Mouse (Mus musculus) heart, embryonic 11.5 days (tissue): ENCODE measurements around the gene Olfr370. TPM values are rescaled to one million over a fixed set of nuclear protein-coding genes. Genes with fewer than 3 reads are reported as not detected.
A peak's percentile ranks its signal among the peaks of the same experiment; 100 is the strongest.
"Not testable (repeated sequence)": the region's sequence is repeated elsewhere in the genome, so short reads cannot be mapped to it uniquely, and the experiment has no call there.

ENCODE experiments used
- ATAC-seq: fragments of 200-750 bp; cut with Nextera tagmentation; replicated peaks from 2 replicates; pipeline ENCODE4 v1.8.0; 2017; ENCODE audit warnings: moderate library complexity; ENCODE audit not compliant: insufficient number of reproducible peaks, low FRiP score, low TSS enrichment
- H3K27ac ChIP-seq: fragments of 300-500 bp; sonication (generic); 2 replicates; pipeline ENCODE4 v1.5.1; 2014; ENCODE audit warnings: mild to moderate bottlenecking, low read depth, low read length
- H3K27me3 ChIP-seq: fragments of 300-500 bp; sonication (generic); 2 replicates; pipeline ENCODE4 v1.6.1; 2014; ENCODE audit warnings: mild to moderate bottlenecking, low read length, mixed read lengths; ENCODE audit not compliant: control insufficient read depth, insufficient read depth
- H3K36me3 ChIP-seq: fragments of 300-500 bp; sonication (generic); 2 replicates; pipeline ENCODE4 v1.6.1; 2014; ENCODE audit warnings: mild to moderate bottlenecking, low read length, moderate library complexity, mixed read lengths; ENCODE audit not compliant: control insufficient read depth, insufficient read depth
- H3K4me1 ChIP-seq: fragments of 300-500 bp; sonication (generic); 2 replicates; pipeline ENCODE4 v1.6.1; 2014; ENCODE audit warnings: low read length; ENCODE audit not compliant: control insufficient read depth, insufficient read depth
- H3K4me2 ChIP-seq: fragments of 300-500 bp; sonication (generic); 2 replicates; pipeline ENCODE4 v1.6.1; 2014; ENCODE audit warnings: mild to moderate bottlenecking, moderate library complexity
- H3K4me3 ChIP-seq: fragments of 300-500 bp; sonication (generic); 2 replicates; pipeline ENCODE4 v1.5.1; 2014; ENCODE audit warnings: low read depth, low read length
- H3K9ac ChIP-seq: fragments of 300-500 bp; sonication (generic); 2 replicates; pipeline ENCODE4 v1.6.1; 2014; ENCODE audit warnings: mild to moderate bottlenecking, low read depth, low read length, moderate library complexity
- H3K9me3 ChIP-seq: fragments of 300-500 bp; sonication (generic); replicated peaks from 2 replicates; pipeline ENCODE4 v1.6.1; 2016; ENCODE audit warnings: low read length; ENCODE audit not compliant: control insufficient read depth
- WGBS: fragments of 180-500 bp; shearing (Covaris S2); extraction: QIAGEN DNeasy Blood & Tissue Kit; methylation state at CpG from one replicate; pipeline ENCODE4 v1.1.7; 2014; ENCODE audit not compliant: insufficient replicate concordance; 5-methylcytosine and 5-hydroxymethylcytosine counted together
- polyA plus RNA-seq: library from polyadenylated mRNA; unstranded; fragments of >200 nt; fragmentation: Nextera tagmentation; extraction: Ambion mirVana; gene quantifications from 2 replicates; pipeline ENCODE4 v1.2.1, GENCODE M21; 2014

Olfr370 gene
- polyA plus RNA-seq, 1 experiment from 2014 or later: not detected

- Histone ChIP-seq H3K9me3 (no peaks in the 10 kb centered on the region), H3K27ac (peak within 1 kb of the TSS; percentile 80), H3K9ac (peak within 1 kb of the TSS; percentile 84), H3K4me1 (peaks cover 12% of the 10 kb centered on the region), H3K4me2 (peak within 1 kb of the TSS; percentile 93), H3K4me3 (peak within 1 kb of the TSS; percentile 82), H3K36me3 (peaks cover 10% of the 10 kb centered on the region), H3K27me3 (no peaks in the 10 kb centered on the region)
- ATAC-seq: peak; percentile 78
- WGBS: under 1% methylated on average over 48 of the region's 48 CpGs
These were observed 31.2 kb downstream of the Olfr370 start, which contains the start of gene Ndufb7 for GRCm38 (mm10) chr8:83566469-83567395. Gene Ndufb7, plus strand, starts transcription at chr8:83566671.

GRCm38 (mm10) chr8:83567668-83568067, 32.1 kb downstream of the Olfr370 start:
- no peaks in the 10 kb centered on the region for H3K9me3 ChIP-seq
- H3K27ac ChIP-seq: no peak overlapping the region
- H3K4me1 ChIP-seq: peaks cover 12% of the 10 kb centered on the region
- ATAC-seq: no peak
- no peaks in the 10 kb centered on the region for H3K27me3 ChIP-seq
- peak overlapping the region; percentile 82 for H3K4me3 ChIP-seq
- 52% methylated on average over 3 of the region's 3 CpGs for WGBS
- H3K9ac ChIP-seq: peak overlapping the region; percentile 84
- H3K36me3 ChIP-seq: peaks cover 15% of the 10 kb centered on the region
- H3K4me2 ChIP-seq: peak overlapping the region; percentile 93

DNA sequence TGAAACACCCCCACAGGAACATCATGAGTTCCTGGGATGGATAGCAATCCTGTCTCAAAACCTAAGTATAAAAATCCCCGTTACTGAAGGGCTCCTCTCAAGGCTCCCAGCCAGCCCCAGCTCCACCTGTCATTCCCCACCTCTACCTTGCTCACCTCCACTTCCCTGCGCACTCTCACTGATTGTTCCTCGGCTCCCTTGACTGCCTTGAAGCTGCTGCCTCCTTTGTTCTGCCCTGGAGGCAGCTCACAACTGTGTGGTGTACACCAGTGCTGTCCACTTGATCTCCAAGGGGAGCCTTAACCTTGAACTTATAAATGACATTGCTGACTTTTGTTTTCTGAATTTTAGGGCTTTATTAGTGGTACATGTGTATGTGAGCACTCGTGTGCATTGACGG, 32.5 kb downstream of the Olfr370 start:
- Histone ChIP-seq H3K27ac (no peak overlapping the region), H3K4me3 (no peak overlapping the region), H3K9me3 (no peaks in the 10 kb centered on the region), H3K4me1 (peaks cover 13% of the 10 kb centered on the region), H3K27me3 (no peaks in the 10 kb centered on the region), H3K9ac (no peak overlapping the region), H3K36me3 (peaks cover 16% of the 10 kb centered on the region), H3K4me2 (no peak overlapping the region; the same call in 1 of the 2 replicates)
- no peak for ATAC-seq
- 72% methylated on average over 5 of the region's 5 CpGs for WGBS

GRCm38 (mm10) chr8:83568755-83569154, 33.2 kb downstream of the Olfr370 start:
- peaks cover 17% of the 10 kb centered on the region for H3K36me3 ChIP-seq
- H3K4me1 ChIP-seq: peaks cover 19% of the 10 kb centered on the region
- no peak overlapping the region for H3K4me3 ChIP-seq
- no peak overlapping the region; the same call in 1 of the 2 replicates for H3K4me2 ChIP-seq
- H3K27me3 ChIP-seq: no peaks in the 10 kb centered on the region
- no peaks in the 10 kb centered on the region for H3K9me3 ChIP-seq
- no peak for ATAC-seq
- WGBS: 74% methylated on average over 5 of the region's 5 CpGs
- no peak overlapping the region for H3K9ac ChIP-seq
- no peak overlapping the region for H3K27ac ChIP-seq

DNA sequence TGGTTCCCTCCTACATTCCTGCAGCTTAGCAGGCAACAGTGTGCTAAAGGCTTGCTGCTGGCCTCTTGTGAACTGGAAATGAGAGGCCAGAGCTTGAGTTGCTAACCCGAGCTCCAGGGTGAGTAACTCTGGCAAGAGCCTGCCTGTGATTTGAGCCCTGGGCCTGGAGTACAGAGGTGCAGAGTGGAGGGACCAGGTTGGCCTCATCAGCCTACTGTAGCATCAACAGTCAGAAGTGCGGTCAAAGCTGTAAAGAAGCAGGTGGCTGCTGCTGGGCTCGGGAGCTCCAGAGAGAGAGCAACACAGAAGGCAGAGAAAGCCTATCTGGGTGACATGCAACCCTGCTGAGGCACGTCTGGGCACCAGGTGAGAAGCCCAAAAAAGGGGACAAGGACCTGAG, 33.6 kb downstream of the Olfr370 start:
- Histone ChIP-seq H3K36me3 (peaks cover 17% of the 10 kb centered on the region), H3K4me1 (peaks cover 23% of the 10 kb centered on the region), H3K4me2 (no peak overlapping the region), H3K27ac (no peak overlapping the region), H3K4me3 (no peak overlapping the region), H3K9ac (no peak overlapping the region), H3K27me3 (no peaks in the 10 kb centered on the region), H3K9me3 (no peaks in the 10 kb centered on the region)
- 74% methylated on average over 4 of the region's 4 CpGs for WGBS
- no peak for ATAC-seq

GRCm38 (mm10) chr8:83570272-83571000, 34.9 kb downstream of the Olfr370 start:
- 86% methylated on average over 12 of the region's 15 CpGs for WGBS
- H3K9ac ChIP-seq: no peak overlapping the region
- ATAC-seq: no peak

DNA sequence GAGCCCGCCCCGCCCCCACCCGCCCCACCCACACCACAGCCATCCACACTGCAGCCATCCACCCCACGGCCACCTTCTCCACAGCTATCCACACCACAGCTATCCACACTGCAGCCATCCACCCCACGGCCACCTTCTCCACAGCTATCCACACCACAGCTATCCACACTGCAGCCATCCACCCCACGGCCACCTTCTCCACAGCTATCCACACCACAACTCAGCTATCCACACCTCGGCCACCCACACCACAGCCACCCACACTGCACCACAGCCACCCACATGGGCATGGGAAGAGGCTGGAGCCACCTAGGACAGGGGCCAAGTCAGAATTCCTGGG, 35.4 kb downstream of the Olfr370 start:
- ATAC-seq, H3K4me3 ChIP-seq: not testable (repeated sequence)
- H3K4me1 ChIP-seq: peaks cover 41% of the 10 kb centered on the region

More at GRCm38 (mm10) chr8:83570272-83571000, 34.9 kb downstream of the Olfr370 start:
- H3K27me3 ChIP-seq: no peaks in the 10 kb centered on the region
- peaks cover 17% of the 10 kb centered on the region for H3K36me3 ChIP-seq
- no peaks in the 10 kb centered on the region for H3K9me3 ChIP-seq
- H3K4me3 ChIP-seq: no peak overlapping the region
- peaks cover 36% of the 10 kb centered on the region for H3K4me1 ChIP-seq
- H3K27ac ChIP-seq: no peak overlapping the region
- H3K4me2 ChIP-seq: no peak overlapping the region

GRCm38 (mm10) chr8:83571791-83572190, 36.2 kb downstream of the Olfr370 start:
- H3K4me1 ChIP-seq: peaks cover 49% of the 10 kb centered on the region
- peaks cover 17% of the 10 kb centered on the region for H3K36me3 ChIP-seq
- ATAC-seq: no peak

More for the DNA sequence above, 35.4 kb downstream of the Olfr370 start:
- not testable (repeated sequence) for H3K27ac ChIP-seq, H3K27me3 ChIP-seq, H3K9ac ChIP-seq, H3K4me2 ChIP-seq, H3K9me3 ChIP-seq
- H3K36me3 ChIP-seq: peaks cover 17% of the 10 kb centered on the region
- 87% methylated on average over 2 of the region's 7 CpGs for WGBS

More at GRCm38 (mm10) chr8:83571791-83572190, 36.2 kb downstream of the Olfr370 start:
- Histone ChIP-seq H3K9me3 (no peaks in the 10 kb centered on the region), H3K9ac (no peak overlapping the region), H3K4me2 (no peak overlapping the region), H3K27ac (no peak overlapping the region), H3K4me3 (no peak overlapping the region), H3K27me3 (no peaks in the 10 kb centered on the region)
- WGBS: 91% methylated on average over 10 of the region's 10 CpGs
